Mouse (Mus musculus): ENCODE data around the gene Rab36. TPM values are rescaled to one million over a fixed set of nuclear protein-coding genes. Genes with fewer than 3 reads are reported as not detected.
A peak's percentile ranks its signal among the peaks of the same experiment; 100 is the strongest.

Gene Rab36
- polyA plus RNA-seq, 1 experiment from 2014 or later: 13.3 TPM

- Histone ChIP-seq H3K36me3 (peaks cover 7% of the 10 kb centered on the region; the same call in 1 of the 2 replicates), H3K4me3 (no peak overlapping the region), H3K27me3 (no peaks in the 10 kb centered on the region), H3K4me1 (0 out of 2 replicates have a peak, but pooled peaks cover 4% of the 10 kb centered on the region), H3K9me3 (replicated peaks) (no peaks in the 10 kb centered on the region), H3K9ac (no peak overlapping the region), H3K4me2 (replicated peaks) (no peak overlapping the region), H3K27ac (no peak overlapping the region)
- ATAC-seq (ENCODE audit: low FRiP score): no peak
- 91% methylated on average over 7 of the region's 7 CpGs for WGBS
Measured at GRCm38 (mm10) chr10:75048711-75049110, 11.9 kb downstream of the Rab36 start.

GRCm38 (mm10) chr10:75051364-75052074 is 14.7 kb downstream of the Rab36 start:
- Histone ChIP-seq H3K4me1 (peaks cover 11% of the 10 kb centered on the region), H3K27me3 (no peaks in the 10 kb centered on the region; the same call in 1 of the 2 replicates), H3K4me2 (replicated peaks) (no peak overlapping the region), H3K36me3 (no peaks in the 10 kb centered on the region), H3K9me3 (replicated peaks) (no peaks in the 10 kb centered on the region), H3K9ac (no peak overlapping the region), H3K27ac (no peak overlapping the region), H3K4me3 (no peak overlapping the region)
- no peak for ATAC-seq (ENCODE audit: low FRiP score)
- WGBS: 95% methylated on average over 21 of the region's 21 CpGs

GRCm38 (mm10) chr10:75052902-75053301 is 16.0 kb downstream of the Rab36 start:
- Histone ChIP-seq H3K27me3 (no peaks in the 10 kb centered on the region; the same call in 1 of the 2 replicates), H3K4me3 (no peak overlapping the region), H3K9ac (no peak overlapping the region), H3K36me3 (no peaks in the 10 kb centered on the region), H3K4me2 (replicated peaks) (no peak overlapping the region), H3K9me3 (replicated peaks) (no peaks in the 10 kb centered on the region), H3K4me1 (peaks cover 20% of the 10 kb centered on the region), H3K27ac (no peak overlapping the region)
- ATAC-seq (ENCODE audit: low FRiP score): no peak
- WGBS: 80% methylated on average over 8 of the region's 8 CpGs

- H3K4me1 ChIP-seq: peaks cover 23% of the 10 kb centered on the region
- no peak overlapping the region for H3K4me3 ChIP-seq
- no peaks in the 10 kb centered on the region; the same call in 1 of the 2 replicates for H3K27me3 ChIP-seq
- no peak overlapping the region for H3K27ac ChIP-seq
- WGBS: 88% methylated on average over 4 of the region's 4 CpGs
- H3K9me3 ChIP-seq (replicated peaks): no peaks in the 10 kb centered on the region
- no peaks in the 10 kb centered on the region for H3K36me3 ChIP-seq
- ATAC-seq (ENCODE audit: low FRiP score): no peak
- no peak overlapping the region for H3K9ac ChIP-seq
- no peak overlapping the region for H3K4me2 ChIP-seq (replicated peaks)
Measured at GRCm38 (mm10) chr10:75053655-75054054, 16.8 kb downstream of the Rab36 start.

- ATAC-seq (ENCODE audit: low FRiP score): no peak
- Histone ChIP-seq H3K36me3 (no peaks in the 10 kb centered on the region), H3K4me2 (replicated peaks) (no peak overlapping the region), H3K27me3 (no peaks in the 10 kb centered on the region; the same call in 1 of the 2 replicates), H3K4me1 (peaks cover 28% of the 10 kb centered on the region), H3K27ac (no peak overlapping the region; the same call in 1 of the 2 replicates), H3K9me3 (replicated peaks) (no peaks in the 10 kb centered on the region), H3K4me3 (no peak overlapping the region), H3K9ac (no peak overlapping the region)
- 83% methylated on average over 6 of the region's 6 CpGs for WGBS
Measured at GRCm38 (mm10) chr10:75054125-75054524, 17.3 kb downstream of the Rab36 start.

GRCm38 (mm10) chr10:75055672-75056071 is 18.8 kb downstream of the Rab36 start:
- no peak overlapping the region for H3K9ac ChIP-seq
- H3K27me3 ChIP-seq: no peaks in the 10 kb centered on the region; the same call in 1 of the 2 replicates
- H3K9me3 ChIP-seq (replicated peaks): no peaks in the 10 kb centered on the region
- H3K4me3 ChIP-seq: no peak overlapping the region
- H3K4me2 ChIP-seq (replicated peaks): no peak overlapping the region
- WGBS: 66% methylated on average over 5 of the region's 5 CpGs
- H3K36me3 ChIP-seq: no peaks in the 10 kb centered on the region
- H3K4me1 ChIP-seq: peaks cover 36% of the 10 kb centered on the region
- 0 out of 2 replicates have a peak, but pooled peaks have one; percentile 9 for ATAC-seq (ENCODE audit: low FRiP score)
- H3K27ac ChIP-seq: peak overlapping the region; percentile 67

GRCm38 (mm10) chr10:75056255-75056654 is 19.4 kb downstream of the Rab36 start:
- H3K9ac ChIP-seq: no peak overlapping the region
- peaks cover 36% of the 10 kb centered on the region for H3K4me1 ChIP-seq
- H3K4me3 ChIP-seq: no peak overlapping the region
- no peaks in the 10 kb centered on the region; the same call in 1 of the 2 replicates for H3K27me3 ChIP-seq
- H3K27ac ChIP-seq: peak overlapping the region; percentile 67
- no peaks in the 10 kb centered on the region for H3K9me3 ChIP-seq (replicated peaks)
- ATAC-seq (ENCODE audit: low FRiP score): peak; percentile 26
- H3K4me2 ChIP-seq (replicated peaks): no peak overlapping the region; the same call in 1 of the 2 replicates
- no peaks in the 10 kb centered on the region for H3K36me3 ChIP-seq
- 8% methylated on average over 4 of the region's 4 CpGs for WGBS

- Histone ChIP-seq H3K9me3 (replicated peaks) (no peaks in the 10 kb centered on the region), H3K4me3 (no peak overlapping the region), H3K4me2 (replicated peaks) (no peak overlapping the region), H3K4me1 (peaks cover 57% of the 10 kb centered on the region), H3K9ac (no peak overlapping the region), H3K27me3 (no peaks in the 10 kb centered on the region; the same call in 1 of the 2 replicates), H3K36me3 (no peaks in the 10 kb centered on the region), H3K27ac (no peak overlapping the region)
- WGBS: 83% methylated on average over 8 of the region's 8 CpGs
- ATAC-seq (ENCODE audit: low FRiP score): no peak
Measured at GRCm38 (mm10) chr10:75058336-75058735, 21.5 kb downstream of the Rab36 start.

- peaks cover 63% of the 10 kb centered on the region for H3K4me1 ChIP-seq
- no peaks in the 10 kb centered on the region for H3K9me3 ChIP-seq (replicated peaks)
- no peaks in the 10 kb centered on the region; the same call in 1 of the 2 replicates for H3K27me3 ChIP-seq
- no peak overlapping the region for H3K27ac ChIP-seq
- H3K9ac ChIP-seq: no peak overlapping the region
- no peak overlapping the region for H3K4me3 ChIP-seq
- no peak for ATAC-seq (ENCODE audit: low FRiP score)
- 29% methylated on average over 9 of the region's 9 CpGs for WGBS
- peak overlapping the region; percentile 92 for H3K4me2 ChIP-seq (replicated peaks)
- no peaks in the 10 kb centered on the region for H3K36me3 ChIP-seq
Measured at GRCm38 (mm10) chr10:75058761-75059395, 22.0 kb downstream of the Rab36 start.

- ATAC-seq (ENCODE audit: low FRiP score): no peak
- Histone ChIP-seq H3K27me3 (no peaks in the 10 kb centered on the region; the same call in 1 of the 2 replicates), H3K36me3 (no peaks in the 10 kb centered on the region), H3K4me2 (replicated peaks) (peak overlapping the region; percentile 92), H3K9ac (no peak overlapping the region; the same call in 1 of the 2 replicates), H3K4me1 (peaks cover 68% of the 10 kb centered on the region), H3K9me3 (replicated peaks) (no peaks in the 10 kb centered on the region), H3K27ac (no peak overlapping the region), H3K4me3 (0 out of 2 replicates have a peak overlapping the region, but pooled peaks have one; percentile 89)
- WGBS: 2% methylated on average over 11 of the region's 11 CpGs
Measured at GRCm38 (mm10) chr10:75059396-75059795, 22.5 kb downstream of the Rab36 start.

GRCm38 (mm10) chr10:75060217-75060842 is 23.5 kb downstream of the Rab36 start, which contains the start of gene Bcr:
Gene Bcr (plus strand): TSS chr10:75060592.
- H3K4me2 ChIP-seq (replicated peaks): peak within 1 kb of the TSS; percentile 92
- H3K4me1 ChIP-seq: peaks cover 77% of the 10 kb centered on the region
- H3K9ac ChIP-seq: peak within 1 kb of the TSS; percentile 93
- H3K4me3 ChIP-seq: peak within 1 kb of the TSS; percentile 89
- H3K27ac ChIP-seq: peak within 1 kb of the TSS; percentile 92
- no peaks in the 10 kb centered on the region for H3K27me3 ChIP-seq
- peak; percentile 84 for ATAC-seq (ENCODE audit: low FRiP score)
- H3K36me3 ChIP-seq: 0 out of 2 replicates have a peak, but pooled peaks cover under 1% of the 10 kb centered on the region
- under 1% methylated on average over 49 of the region's 73 CpGs for WGBS
- no peaks in the 10 kb centered on the region for H3K9me3 ChIP-seq (replicated peaks)

GRCm38 (mm10) chr10:75060843-75061235 is 24.0 kb downstream of the Rab36 start:
- peak overlapping the region; percentile 92 for H3K27ac ChIP-seq
- peak overlapping the region; percentile 92 for H3K4me2 ChIP-seq (replicated peaks)
- H3K9me3 ChIP-seq (replicated peaks): no peaks in the 10 kb centered on the region
- 0 out of 2 replicates have a peak, but pooled peaks cover 5% of the 10 kb centered on the region for H3K36me3 ChIP-seq
- under 1% methylated on average over 29 of the region's 48 CpGs for WGBS
- peak; percentile 53 for ATAC-seq (ENCODE audit: low FRiP score)
- H3K27me3 ChIP-seq: no peaks in the 10 kb centered on the region
- peak overlapping the region; percentile 89 for H3K4me3 ChIP-seq
- H3K4me1 ChIP-seq: peaks cover 78% of the 10 kb centered on the region
- H3K9ac ChIP-seq: peak overlapping the region; percentile 93

Data from hindbrain, embryonic 12.5 days (tissue).